Mouse (Mus musculus): ENCODE data around the gene Slc43a1.

- TF ChIP-seq USF1 (IDR thresholded peaks at IDR 0.05; ENCODE audit: low read depth) = no peak
- TF ChIP-seq POLR2A (IDR thresholded peaks at IDR 0.05; ENCODE audit: insufficient read length, low read depth) = no peak
- TF ChIP-seq MAX (IDR thresholded peaks at IDR 0.05; ENCODE audit: low read depth) = no peak
- no peak for TF ChIP-seq E2F4 (IDR thresholded peaks at IDR 0.05; ENCODE audit: insufficient read depth)
- TF ChIP-seq TCF3 (IDR thresholded peaks at IDR 0.05; ENCODE audit: insufficient read length, low read depth) = no peak
- TF ChIP-seq MYOG (IDR thresholded peaks at IDR 0.05; ENCODE audit: control insufficient read depth in 1 of 3, insufficient read depth in 1 of 3, insufficient read length in 2 of 3, low read depth in 2 of 3) = no peak
Observed at GRCm38 (mm10) chr2:84792516-84792915, 46.1 kb upstream of the Slc43a1 start.
